Mouse (Mus musculus) inflammation-experienced regulatory T-cells, adult 16 weeks (primary cell): ENCODE results near the gene Id2. TPM values are rescaled to one million over a fixed set of nuclear protein-coding genes. Genes with fewer than 3 reads are reported as not detected.

Experiments
- polyA plus RNA-seq: library from polyadenylated mRNA; unstranded; fragments of 100-300 nt; shearing (Covaris generic); gene quantifications from one replicate; pipeline ENCODE4 v1.2.1, GENCODE M21; 2017

Gene Id2
- polyA plus RNA-seq, result 166 TPM

GRCm38 (mm10) chr12:25097052-25097209 is at the start of gene Id2:
Gene Id2 (minus strand): TSS chr12:25097140.

Other genes starting within 250 kb of the Id2 start
- gene Kidins220, start 122.2 kb downstream of the Id2 start, polyA plus RNA-seq, result 61.6 TPM